ENCODE assay signal across 18 mouse cellular contexts in genomic region chr16:63224608-63225007, GRCm38 (mm10).
"Had no signal": no experiment of that assay in that cellular context is flagged by ENCODE, and none has a peak within 500 bp of the region (broad histone marks: within the 10 kb centered on the region; RNA-seq: fewer than 3 reads in every experiment).

No protein-coding gene starts in this region.

- ATAC-seq: intestine, postnatal 0 days; liver, embryonic 12.5 days; midbrain, embryonic 16.5 days had no signal

- H3K9ac ChIP-seq: liver, embryonic 12.5 days; liver, embryonic 15.5 days; lung, embryonic 15.5 days; neural tube, embryonic 13.5 days had no signal

- H3K27me3 ChIP-seq: liver, embryonic 12.5 days; liver, embryonic 15.5 days; lung, embryonic 15.5 days; megakaryocyte, embryonic 14.5 days; neural tube, embryonic 13.5 days had no signal

- DNase-seq: kidney, adult 2 months; kidney, postnatal 14 days; kidney, postnatal 4 days; liver; lung, adult 18-20 months; lung, postnatal 10 days; lung, postnatal 36 days; thymus, adult 18-20 months; thymus, postnatal 36 days had no signal

- H3K4me3 ChIP-seq: liver, embryonic 12.5 days; liver, embryonic 15.5 days; lung, embryonic 15.5 days; megakaryocyte, embryonic 14.5 days; myocyte; neural tube, embryonic 13.5 days had no signal

- H3K36me3 ChIP-seq: liver, embryonic 12.5 days; liver, embryonic 15.5 days; lung, embryonic 15.5 days; neural tube, embryonic 13.5 days had no signal

- H3K4me2 ChIP-seq: liver, embryonic 12.5 days; liver, embryonic 15.5 days; lung, embryonic 15.5 days; midbrain, embryonic 11.5 days; neural tube, embryonic 13.5 days had no signal

- H3K9me3 ChIP-seq: liver, embryonic 12.5 days; liver, embryonic 15.5 days; lung, embryonic 15.5 days; neural tube, embryonic 13.5 days had no signal

- H3K4me1 ChIP-seq: liver, embryonic 12.5 days; liver, embryonic 15.5 days; megakaryocyte, embryonic 14.5 days had no signal

- H3K27ac ChIP-seq: liver, embryonic 12.5 days; liver, embryonic 15.5 days; lung, embryonic 15.5 days; neural tube, embryonic 13.5 days had no signal
